Mouse (Mus musculus): Measurements from ENCODE around the gene Pdp2. TPM values are rescaled to one million over a fixed set of nuclear protein-coding genes. Genes with fewer than 3 reads are reported as not detected.

Gene Pdp2
- polyA plus RNA-seq, 1 experiment from 2014 or later: 8.6 TPM

DNA sequence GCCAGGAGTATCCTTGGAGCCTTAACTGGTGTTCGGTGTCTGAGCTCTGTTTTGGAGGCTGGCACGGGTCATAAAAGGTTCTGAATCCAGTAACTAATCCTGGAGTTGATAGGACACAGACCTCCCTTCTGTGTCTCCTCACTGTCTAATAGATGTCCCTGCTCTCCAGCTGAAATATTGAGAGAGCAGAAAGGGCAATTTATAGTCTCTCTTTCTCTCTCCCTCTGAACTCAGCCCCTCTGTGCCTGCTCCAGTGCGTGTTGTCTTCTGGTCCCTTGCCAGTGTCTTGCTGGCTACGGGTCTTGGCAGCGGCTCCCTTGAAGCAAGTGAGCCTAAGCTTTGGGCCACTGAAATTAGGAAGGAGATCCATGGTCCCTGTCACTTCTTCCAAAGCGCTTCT is 6.4 kb downstream of the Pdp2 start:
- no peak overlapping the region for H3K9ac ChIP-seq
- H3K9me3 ChIP-seq (replicated peaks): no peaks in the 10 kb centered on the region
- no peaks in the 10 kb centered on the region for H3K27me3 ChIP-seq (replicated peaks)
- ATAC-seq (ENCODE audit: insufficient number of reproducible peaks, low FRiP score): no peak
- no peak overlapping the region for H3K4me2 ChIP-seq
- peaks cover 29% of the 10 kb centered on the region for H3K36me3 ChIP-seq
- WGBS: 77% methylated on average over 6 of the region's 6 CpGs
- no peak overlapping the region for H3K4me3 ChIP-seq
- H3K4me1 ChIP-seq (replicated peaks): peaks cover 13% of the 10 kb centered on the region
- H3K27ac ChIP-seq (ENCODE audit: poor library complexity, severe bottlenecking): no peak overlapping the region

DNA sequence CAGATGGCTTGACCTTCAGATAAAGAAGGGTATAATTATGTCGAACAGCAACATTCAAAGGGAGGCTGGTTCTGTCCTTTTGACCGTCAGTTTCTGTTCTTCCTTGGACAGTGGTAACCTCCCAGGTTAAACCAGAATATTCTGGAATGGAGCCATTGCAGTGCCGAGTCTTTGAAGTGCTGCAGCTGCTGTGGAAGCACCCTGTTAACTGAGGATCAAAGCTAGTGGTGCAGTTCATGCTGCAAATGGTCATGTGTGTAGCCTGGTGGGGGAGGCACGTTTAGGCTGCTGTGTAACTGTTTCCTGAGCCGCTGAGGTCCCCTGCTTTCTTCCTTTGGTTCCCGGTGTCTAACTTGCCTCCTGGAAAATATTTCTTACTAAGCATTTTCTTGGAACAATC is 7.2 kb downstream of the Pdp2 start:
- ATAC-seq (ENCODE audit: insufficient number of reproducible peaks, low FRiP score): no peak
- Histone ChIP-seq H3K4me2 (no peak overlapping the region), H3K36me3 (peaks cover 28% of the 10 kb centered on the region), H3K9me3 (replicated peaks) (no peaks in the 10 kb centered on the region), H3K27ac (ENCODE audit: poor library complexity, severe bottlenecking) (no peak overlapping the region), H3K4me3 (no peak overlapping the region), H3K4me1 (replicated peaks) (peaks cover 18% of the 10 kb centered on the region), H3K9ac (no peak overlapping the region), H3K27me3 (replicated peaks) (no peaks in the 10 kb centered on the region)
- WGBS: 57% methylated on average over 6 of the region's 6 CpGs

DNA sequence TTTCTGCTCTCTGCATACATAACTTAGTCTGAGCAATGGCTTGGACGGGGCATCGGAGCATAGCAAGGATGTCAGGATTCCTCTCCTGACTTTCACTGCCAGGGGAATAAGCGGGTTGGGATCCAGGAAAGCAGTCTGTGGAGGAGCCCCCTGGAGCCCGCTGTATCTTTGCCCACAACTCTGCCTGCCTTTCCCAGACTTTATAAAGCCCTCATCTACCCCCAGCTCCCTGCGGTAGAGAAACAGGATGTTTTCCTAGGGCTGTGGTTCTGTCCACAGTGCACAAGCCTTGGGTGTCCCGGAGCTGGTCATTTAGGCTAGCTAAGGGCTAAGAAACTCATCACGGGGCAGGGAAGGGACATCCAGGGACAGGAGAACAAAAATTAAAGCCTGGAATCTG is 10.1 kb downstream of the Pdp2 start:
- Histone ChIP-seq H3K36me3 (peaks cover 2% of the 10 kb centered on the region; the same call in 1 of the 2 replicates), H3K27ac (ENCODE audit: poor library complexity, severe bottlenecking) (no peak overlapping the region), H3K9me3 (replicated peaks) (no peaks in the 10 kb centered on the region), H3K4me2 (peak overlapping the region; percentile 69), H3K4me1 (replicated peaks) (peaks cover 41% of the 10 kb centered on the region), H3K4me3 (no peak overlapping the region), H3K9ac (peak overlapping the region; percentile 55; the same call in 1 of the 2 replicates), H3K27me3 (replicated peaks) (no peaks in the 10 kb centered on the region)
- WGBS: 32% methylated on average over 7 of the region's 7 CpGs
- ATAC-seq (ENCODE audit: insufficient number of reproducible peaks, low FRiP score): no peak

DNA sequence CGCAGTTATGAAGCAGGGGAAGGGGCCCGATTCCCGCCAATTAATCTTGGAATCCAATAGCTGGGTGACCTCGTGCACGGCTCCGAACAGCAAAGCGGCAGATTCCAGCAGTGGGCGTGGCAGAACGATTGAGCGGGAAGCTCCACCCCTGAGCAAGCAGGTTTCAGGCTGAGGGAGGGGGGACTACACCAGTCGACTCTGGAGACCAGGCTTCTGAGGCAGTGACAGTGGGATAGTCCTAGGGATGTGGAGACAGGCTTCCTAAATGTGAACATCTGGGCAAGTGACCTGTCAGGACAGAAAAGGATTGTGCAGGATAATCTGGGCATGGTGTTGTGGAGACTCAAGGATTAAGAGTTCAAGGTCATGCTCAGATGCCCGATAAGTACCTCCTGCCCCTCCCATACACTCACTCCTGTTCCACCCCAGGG is 10.7 kb downstream of the Pdp2 start:
- H3K4me3 ChIP-seq: peak overlapping the region; percentile 33
- peaks cover 47% of the 10 kb centered on the region for H3K4me1 ChIP-seq (replicated peaks)
- peak overlapping the region; percentile 69 for H3K4me2 ChIP-seq
- H3K36me3 ChIP-seq: no peaks in the 10 kb centered on the region
- 0 out of 2 replicates have a peak, but pooled peaks have one; percentile 33 for ATAC-seq (ENCODE audit: insufficient number of reproducible peaks, low FRiP score)
- no peaks in the 10 kb centered on the region for H3K27me3 ChIP-seq (replicated peaks)
- H3K27ac ChIP-seq (ENCODE audit: poor library complexity, severe bottlenecking): peak overlapping the region; percentile 46
- peak overlapping the region; percentile 55 for H3K9ac ChIP-seq
- no peaks in the 10 kb centered on the region for H3K9me3 ChIP-seq (replicated peaks)
- under 1% methylated on average over 12 of the region's 12 CpGs for WGBS

DNA sequence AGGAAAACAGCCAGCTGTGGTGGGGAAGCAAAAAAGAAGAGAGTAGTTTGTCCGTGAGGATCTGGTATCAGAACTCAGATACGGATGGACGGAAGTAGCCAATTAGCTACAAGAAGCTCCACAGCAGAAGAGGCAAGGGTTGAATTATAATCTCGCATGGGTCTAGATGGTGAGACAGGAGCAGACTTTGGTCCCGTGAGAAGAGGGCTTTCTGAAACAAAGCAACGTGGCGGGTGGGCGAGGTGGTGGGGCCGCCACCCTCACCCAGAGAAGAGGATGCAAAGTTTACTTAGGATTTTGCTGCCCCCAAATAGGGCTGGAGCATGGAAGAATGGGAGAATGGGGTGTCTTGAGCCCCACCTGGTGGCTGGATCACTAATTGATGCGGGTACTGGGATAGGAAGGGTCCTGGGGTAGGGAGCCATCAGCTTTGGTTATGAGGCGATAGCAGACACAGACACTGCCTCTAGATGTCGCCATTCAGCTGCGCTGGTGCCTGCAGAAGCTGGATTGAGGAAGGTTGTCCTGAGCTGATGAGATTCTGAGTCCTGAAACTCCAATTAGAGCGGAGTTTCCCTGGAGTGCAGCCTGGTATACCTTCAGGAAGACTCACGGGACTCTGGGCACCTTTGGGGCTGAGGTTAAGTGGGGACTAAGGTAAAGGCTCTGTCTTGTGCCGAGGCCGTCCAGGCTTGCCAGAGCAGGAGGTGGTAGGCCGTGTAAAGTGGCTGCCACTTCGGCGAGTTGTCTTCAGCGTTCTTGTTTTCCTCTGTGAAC is 11.4 kb downstream of the Pdp2 start:
- no peaks in the 10 kb centered on the region for H3K9me3 ChIP-seq (replicated peaks)
- WGBS: 16% methylated on average over 21 of the region's 21 CpGs
- peak overlapping the region; percentile 69 for H3K4me2 ChIP-seq
- peak; percentile 76 for ATAC-seq (ENCODE audit: insufficient number of reproducible peaks, low FRiP score)
- H3K27me3 ChIP-seq (replicated peaks): no peaks in the 10 kb centered on the region
- H3K4me3 ChIP-seq: peak overlapping the region; percentile 33
- peaks cover 54% of the 10 kb centered on the region for H3K4me1 ChIP-seq (replicated peaks)
- H3K9ac ChIP-seq: peak overlapping the region; percentile 55
- H3K27ac ChIP-seq (ENCODE audit: poor library complexity, severe bottlenecking): peak overlapping the region; percentile 84
- H3K36me3 ChIP-seq: no peaks in the 10 kb centered on the region

DNA sequence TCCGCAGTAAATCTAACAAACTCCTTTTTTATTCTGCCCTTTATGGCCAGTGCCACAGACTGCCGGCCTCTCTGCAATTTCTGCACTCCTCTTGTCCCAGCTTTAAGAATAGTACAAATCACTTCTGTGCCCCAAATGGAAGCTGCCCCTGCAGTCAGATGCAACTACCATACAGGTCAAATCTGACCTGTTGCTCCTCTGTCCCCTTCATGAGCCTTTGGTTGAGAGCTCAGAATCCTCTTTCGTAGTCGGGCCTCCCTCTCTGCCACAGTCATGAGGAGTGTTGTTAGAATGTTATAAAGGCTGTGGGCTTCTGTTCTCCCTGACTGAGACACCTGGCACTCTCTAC is 12.0 kb downstream of the Pdp2 start:
- H3K36me3 ChIP-seq: no peaks in the 10 kb centered on the region
- ATAC-seq (ENCODE audit: insufficient number of reproducible peaks, low FRiP score): no peak
- 50% methylated on average over 4 of the region's 4 CpGs for WGBS
- H3K27ac ChIP-seq (ENCODE audit: poor library complexity, severe bottlenecking): peak overlapping the region; percentile 84
- peaks cover 59% of the 10 kb centered on the region for H3K4me1 ChIP-seq (replicated peaks)
- H3K9ac ChIP-seq: peak overlapping the region; percentile 23
- H3K4me2 ChIP-seq: peak overlapping the region; percentile 69
- H3K27me3 ChIP-seq (replicated peaks): no peaks in the 10 kb centered on the region
- H3K4me3 ChIP-seq: no peak overlapping the region
- H3K9me3 ChIP-seq (replicated peaks): no peaks in the 10 kb centered on the region

DNA sequence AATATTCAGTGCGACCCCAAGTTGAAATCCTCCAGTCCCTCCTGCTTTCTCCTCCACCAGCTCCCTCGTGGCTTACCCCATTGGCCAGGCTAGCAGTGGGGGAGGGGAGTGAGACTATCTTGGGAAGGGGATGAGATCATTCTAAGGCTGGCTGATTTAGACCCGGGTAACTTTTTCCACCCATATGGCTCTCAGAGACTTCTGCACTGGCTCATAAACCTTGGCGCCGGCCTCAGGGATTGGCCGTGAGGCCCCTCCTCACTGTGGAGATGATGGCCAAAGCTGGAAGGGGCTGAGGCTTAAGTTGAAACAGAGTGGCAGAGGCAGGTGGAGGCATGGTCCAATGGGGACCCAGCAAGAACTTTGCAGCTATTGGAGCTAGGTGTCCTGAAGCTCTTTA is 15.1 kb downstream of the Pdp2 start:
- peak; percentile 64 for ATAC-seq (ENCODE audit: insufficient number of reproducible peaks, low FRiP score)
- Histone ChIP-seq H3K9ac (peak overlapping the region; percentile 57; the same call in 1 of the 2 replicates), H3K4me3 (no peak overlapping the region), H3K4me1 (replicated peaks) (peaks cover 86% of the 10 kb centered on the region), H3K36me3 (no peaks in the 10 kb centered on the region), H3K9me3 (replicated peaks) (no peaks in the 10 kb centered on the region), H3K27ac (ENCODE audit: poor library complexity, severe bottlenecking) (peak overlapping the region; percentile 98), H3K4me2 (peak overlapping the region; percentile 22), H3K27me3 (replicated peaks) (no peaks in the 10 kb centered on the region)
- 6% methylated on average over 6 of the region's 6 CpGs for WGBS

DNA sequence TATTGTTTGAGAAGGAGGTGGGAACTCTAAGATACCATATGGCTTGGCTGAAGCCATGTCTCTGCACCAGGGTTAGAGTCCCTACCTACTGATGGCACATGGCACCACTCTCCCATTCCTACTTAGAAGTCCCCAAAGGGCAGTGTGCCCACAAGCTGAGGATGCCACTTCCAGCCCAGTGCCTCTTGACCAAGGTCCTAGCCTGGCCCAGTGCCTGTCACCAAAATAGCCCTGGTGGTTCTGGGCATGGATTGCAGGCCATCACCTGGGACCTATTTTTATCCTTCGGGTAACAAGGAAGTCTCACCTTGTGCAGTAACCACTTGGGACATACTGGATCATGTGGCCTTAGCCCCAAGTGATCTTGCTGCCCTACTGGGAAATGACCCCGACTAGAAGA is 16.7 kb downstream of the Pdp2 start:
- H3K4me2 ChIP-seq: peak overlapping the region; percentile 58
- 0 out of 2 replicates have a peak overlapping the region, but pooled peaks have one; percentile 13 for H3K9ac ChIP-seq
- H3K27me3 ChIP-seq (replicated peaks): no peaks in the 10 kb centered on the region
- no peaks in the 10 kb centered on the region for H3K9me3 ChIP-seq (replicated peaks)
- H3K4me3 ChIP-seq: no peak overlapping the region
- WGBS: 75% methylated on average over 2 of the region's 2 CpGs
- no peak for ATAC-seq (ENCODE audit: insufficient number of reproducible peaks, low FRiP score)
- H3K36me3 ChIP-seq: no peaks in the 10 kb centered on the region
- H3K4me1 ChIP-seq (replicated peaks): peaks cover 90% of the 10 kb centered on the region
- peak overlapping the region; percentile 98 for H3K27ac ChIP-seq (ENCODE audit: poor library complexity, severe bottlenecking)

DNA sequence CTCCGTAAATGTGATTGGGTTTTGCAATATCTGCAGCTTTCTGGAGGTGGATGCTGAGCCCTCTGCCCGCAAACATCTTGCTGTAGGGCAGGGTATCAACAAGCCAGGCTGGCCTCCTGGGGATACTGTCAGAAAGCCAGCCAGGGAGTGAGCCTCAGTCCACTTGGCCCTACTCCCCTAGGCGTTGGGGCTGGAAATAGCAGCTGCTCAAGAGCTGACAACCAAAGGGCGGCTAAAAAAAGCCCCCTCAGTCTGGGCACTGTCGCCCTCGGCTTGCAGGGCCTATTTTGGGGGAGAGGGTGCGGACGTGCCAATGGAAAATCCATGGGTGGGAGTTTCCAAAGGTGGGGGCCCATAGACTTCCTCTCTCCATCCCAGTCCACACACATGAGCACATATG is 18.0 kb downstream of the Pdp2 start:
- Histone ChIP-seq H3K27me3 (replicated peaks) (no peaks in the 10 kb centered on the region), H3K4me2 (peak overlapping the region; percentile 58), H3K36me3 (no peaks in the 10 kb centered on the region), H3K9me3 (replicated peaks) (no peaks in the 10 kb centered on the region), H3K9ac (peak overlapping the region; percentile 65), H3K4me3 (peak overlapping the region; percentile 34), H3K27ac (ENCODE audit: poor library complexity, severe bottlenecking) (peak overlapping the region; percentile 98), H3K4me1 (replicated peaks) (peaks cover 92% of the 10 kb centered on the region)
- peak; percentile 43 for ATAC-seq (ENCODE audit: insufficient number of reproducible peaks, low FRiP score)
- WGBS: 37% methylated on average over 8 of the region's 8 CpGs

DNA sequence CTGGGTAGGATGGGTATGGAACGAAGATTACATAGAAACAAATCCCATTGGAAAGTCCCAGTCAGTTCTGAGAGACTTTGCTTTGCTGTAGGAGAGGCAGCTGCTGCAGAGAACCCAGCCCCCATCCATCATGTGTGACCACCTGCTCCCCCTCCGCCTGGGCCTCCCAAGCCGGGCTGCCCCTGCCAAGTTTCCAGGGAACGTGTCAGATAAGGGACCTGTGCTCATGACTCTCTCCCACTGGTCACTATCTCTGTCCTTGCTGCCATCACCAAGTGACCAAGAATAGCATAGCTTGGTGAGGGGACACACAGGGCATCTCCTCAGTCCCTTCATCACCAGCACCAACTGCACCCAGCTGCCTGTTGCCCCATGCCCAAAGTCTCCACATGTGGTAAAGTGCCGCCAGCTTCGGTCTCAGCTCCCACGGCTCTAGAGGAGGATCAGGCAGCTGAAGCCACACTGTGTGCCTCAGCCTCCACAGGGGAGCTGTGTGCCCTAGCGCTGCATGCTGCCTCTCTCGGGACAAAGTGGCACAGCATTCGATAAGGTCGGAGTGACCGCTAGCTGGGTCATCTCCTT is 19.0 kb downstream of the Pdp2 start:
- no peak overlapping the region for H3K4me3 ChIP-seq

DNA sequence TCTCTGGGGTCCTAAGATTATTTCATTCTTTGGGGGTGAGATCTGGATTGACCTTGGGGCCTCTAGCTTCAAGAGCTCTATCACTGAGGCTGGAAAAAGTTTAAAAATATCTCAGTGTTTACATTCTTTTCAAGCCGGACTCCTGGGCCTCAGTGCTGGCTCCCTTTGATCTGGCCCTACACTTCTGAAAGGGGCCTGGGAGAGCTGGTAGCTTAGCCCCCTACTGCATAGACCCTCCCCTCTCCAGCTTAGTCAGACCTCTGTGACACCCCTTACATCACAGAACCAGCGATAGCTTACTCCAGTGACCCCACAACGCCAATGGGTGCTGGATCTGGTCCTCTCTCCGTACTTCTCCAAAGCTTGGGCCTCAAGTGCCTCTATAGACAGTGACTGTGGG is 20.4 kb downstream of the Pdp2 start:
- peak; percentile 41 for ATAC-seq (ENCODE audit: insufficient number of reproducible peaks, low FRiP score)

More for the DNA sequence above, 19.0 kb downstream of the Pdp2 start:
- Histone ChIP-seq H3K4me2 (peak overlapping the region; percentile 58), H3K4me1 (replicated peaks) (peaks cover 87% of the 10 kb centered on the region), H3K9ac (peak overlapping the region; percentile 65; the same call in 1 of the 2 replicates), H3K9me3 (replicated peaks) (no peaks in the 10 kb centered on the region), H3K27ac (ENCODE audit: poor library complexity, severe bottlenecking) (peak overlapping the region; percentile 98), H3K27me3 (replicated peaks) (no peaks in the 10 kb centered on the region), H3K36me3 (no peaks in the 10 kb centered on the region)
- 39% methylated on average over 12 of the region's 12 CpGs for WGBS
- ATAC-seq (ENCODE audit: insufficient number of reproducible peaks, low FRiP score): peak; percentile 75

More for the DNA sequence above, 20.4 kb downstream of the Pdp2 start:
- H3K9me3 ChIP-seq (replicated peaks): no peaks in the 10 kb centered on the region
- no peaks in the 10 kb centered on the region for H3K27me3 ChIP-seq (replicated peaks)
- H3K36me3 ChIP-seq: no peaks in the 10 kb centered on the region
- peaks cover 76% of the 10 kb centered on the region for H3K4me1 ChIP-seq (replicated peaks)
- H3K9ac ChIP-seq: no peak overlapping the region
- H3K27ac ChIP-seq (ENCODE audit: poor library complexity, severe bottlenecking): peak overlapping the region; percentile 98
- WGBS: 25% methylated on average over 4 of the region's 4 CpGs
- H3K4me3 ChIP-seq: no peak overlapping the region
- H3K4me2 ChIP-seq: peak overlapping the region; percentile 25; the same call in 1 of the 2 replicates
